Mouse (Mus musculus) cerebellum, adult 9-11 months (tissue): Measurements from ENCODE around the gene Casp7.
"Not testable (repeated sequence)": the region's sequence is repeated elsewhere in the genome, so short reads cannot be mapped to it uniquely, and the experiment has no call there.

Experiments
- DNase-seq: peaks from one replicate; pipeline ENCODE4 v3.0.0; 2022

The Casp7 gene

GRCm38 (mm10) chr19:56396669-56397621, at the start of gene Casp7:
Casp7 (plus strand) TSS chr19:56397129.
- DNase-seq: no peak

DNA sequence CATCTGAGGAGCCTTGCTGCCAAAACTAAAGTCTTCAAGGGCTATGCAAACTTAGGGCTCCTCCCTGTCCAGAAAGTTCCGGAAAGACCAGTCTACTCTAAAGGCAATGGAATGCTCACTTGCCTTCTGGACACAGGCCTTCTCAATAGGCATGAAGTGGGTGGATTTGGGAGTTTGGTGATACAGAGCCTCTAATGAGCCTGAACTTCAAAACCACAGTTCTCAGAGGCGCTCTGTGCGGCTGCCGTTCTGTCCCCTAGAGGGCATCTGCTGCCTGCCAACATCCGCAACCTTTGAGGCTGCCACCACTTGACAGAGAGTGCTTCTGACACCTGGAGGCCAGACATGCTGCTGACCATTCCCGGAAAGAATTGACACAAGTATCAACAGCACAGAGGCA, 47.6 kb upstream of the Casp7 start:
- no peak for DNase-seq

DNA sequence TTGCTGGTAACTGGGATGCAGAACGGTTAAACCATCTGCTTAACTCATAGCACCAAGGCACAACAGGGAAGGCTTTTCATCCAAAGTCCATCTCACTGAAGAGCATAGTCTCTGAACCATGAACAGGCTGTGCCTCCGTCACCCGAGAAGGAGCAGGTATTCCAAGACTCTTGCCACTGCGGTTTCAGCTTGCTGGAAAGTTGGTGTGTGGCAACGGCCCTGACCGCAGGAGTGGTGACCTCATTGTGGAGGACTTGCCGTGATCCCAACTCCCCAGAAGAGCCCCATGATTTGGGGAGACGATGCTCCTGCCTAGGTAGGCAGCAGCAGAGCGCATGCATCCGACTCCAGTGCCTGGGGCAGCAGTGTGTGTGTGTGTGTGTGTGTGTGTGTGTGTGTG, 43.2 kb upstream of the Casp7 start:
- DNase-seq: no peak

- DNase-seq: no peak
These were observed 41.7 kb upstream of the Casp7 start for GRCm38 (mm10) chr19:56355201-56355600.

GRCm38 (mm10) chr19:56356480-56357373, 40.2 kb upstream of the Casp7 start:
- no peak for DNase-seq

GRCm38 (mm10) chr19:56357374-56357708, 39.6 kb upstream of the Casp7 start:
- not testable (repeated sequence) for DNase-seq

GRCm38 (mm10) chr19:56358890-56359289, 38.0 kb upstream of the Casp7 start:
- no peak for DNase-seq

GRCm38 (mm10) chr19:56363721-56364460, 33.0 kb upstream of the Casp7 start:
- DNase-seq: no peak

DNA sequence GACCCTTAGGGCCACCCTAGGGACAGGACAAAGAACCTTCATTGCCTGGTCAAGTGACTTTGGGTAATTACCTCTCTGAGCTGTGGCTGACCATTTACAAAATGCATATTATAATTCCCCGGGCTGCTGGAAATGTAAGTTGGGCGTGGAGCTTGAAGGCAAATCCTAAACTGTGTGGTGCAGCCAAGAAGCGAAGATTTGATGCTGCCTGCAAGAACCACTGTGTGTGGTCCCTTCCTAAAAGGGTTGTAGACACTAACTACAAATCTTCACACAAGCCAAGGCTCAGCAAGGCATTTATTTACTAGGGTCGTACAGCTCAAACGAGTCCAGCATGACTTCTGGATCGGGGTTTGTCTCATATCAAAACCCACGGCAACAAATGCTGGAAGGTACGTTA, 32.4 kb upstream of the Casp7 start:
- no peak for DNase-seq

DNA sequence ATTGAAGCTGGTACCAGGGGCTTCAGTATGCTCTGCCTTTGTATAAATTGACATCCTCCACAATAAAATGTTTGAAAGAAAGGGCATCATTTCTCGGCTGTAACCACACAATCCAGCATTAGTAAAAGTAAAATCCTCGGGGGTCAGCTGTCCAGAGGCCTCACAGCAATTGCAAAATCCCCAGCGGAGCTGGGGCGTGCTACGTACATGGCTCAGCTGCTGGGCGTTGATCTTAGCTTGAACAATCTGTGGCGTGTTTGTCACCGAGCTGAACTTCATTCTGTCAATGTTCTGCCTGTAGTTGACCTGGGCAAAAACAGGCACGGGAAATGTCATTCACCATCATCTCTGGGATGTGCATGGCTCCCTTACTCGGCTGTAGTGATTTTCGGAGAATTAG, 30.8 kb upstream of the Casp7 start:
- no peak for DNase-seq

DNA sequence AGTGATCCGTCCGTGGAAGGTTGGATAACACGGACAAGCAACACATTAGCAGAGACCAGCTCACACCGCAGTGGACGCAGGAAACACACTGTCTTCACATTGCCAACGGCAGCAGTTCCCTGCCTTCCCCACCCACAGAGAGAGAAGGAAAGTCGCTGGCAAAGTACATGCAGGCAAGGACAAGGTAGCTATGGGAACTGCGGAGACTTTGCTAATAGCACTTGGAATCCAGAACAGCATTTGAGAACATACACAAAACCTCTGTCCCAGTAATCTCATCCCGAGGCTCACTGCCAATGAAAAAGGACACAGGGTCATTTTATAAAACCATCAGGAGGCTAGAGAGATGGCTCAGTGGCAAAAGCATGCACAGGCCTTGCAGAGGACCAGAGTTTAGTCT, 30.3 kb upstream of the Casp7 start:
- DNase-seq: no peak

DNA sequence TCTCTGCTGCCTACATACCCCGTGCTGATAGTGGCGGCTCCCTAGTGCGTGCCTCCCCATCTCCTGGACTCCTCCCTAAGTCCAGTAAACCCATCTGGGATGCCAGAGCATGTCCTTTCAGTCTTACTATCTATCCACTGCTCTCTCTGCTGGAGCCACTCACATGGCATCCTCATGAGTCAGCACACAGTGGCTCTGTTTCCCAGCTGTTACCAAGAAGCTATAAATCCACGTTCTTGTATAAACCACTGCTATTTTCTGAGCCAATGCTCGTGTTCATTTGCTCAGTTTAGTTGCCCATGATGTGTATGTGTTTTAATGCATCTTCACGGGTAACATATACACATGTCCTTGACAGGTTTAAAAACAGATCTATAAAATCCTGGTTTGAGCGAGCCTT, 29.2 kb upstream of the Casp7 start:
- no peak for DNase-seq

GRCm38 (mm10) chr19:56368912-56369311, 28.0 kb upstream of the Casp7 start:
- DNase-seq: no peak

DNA sequence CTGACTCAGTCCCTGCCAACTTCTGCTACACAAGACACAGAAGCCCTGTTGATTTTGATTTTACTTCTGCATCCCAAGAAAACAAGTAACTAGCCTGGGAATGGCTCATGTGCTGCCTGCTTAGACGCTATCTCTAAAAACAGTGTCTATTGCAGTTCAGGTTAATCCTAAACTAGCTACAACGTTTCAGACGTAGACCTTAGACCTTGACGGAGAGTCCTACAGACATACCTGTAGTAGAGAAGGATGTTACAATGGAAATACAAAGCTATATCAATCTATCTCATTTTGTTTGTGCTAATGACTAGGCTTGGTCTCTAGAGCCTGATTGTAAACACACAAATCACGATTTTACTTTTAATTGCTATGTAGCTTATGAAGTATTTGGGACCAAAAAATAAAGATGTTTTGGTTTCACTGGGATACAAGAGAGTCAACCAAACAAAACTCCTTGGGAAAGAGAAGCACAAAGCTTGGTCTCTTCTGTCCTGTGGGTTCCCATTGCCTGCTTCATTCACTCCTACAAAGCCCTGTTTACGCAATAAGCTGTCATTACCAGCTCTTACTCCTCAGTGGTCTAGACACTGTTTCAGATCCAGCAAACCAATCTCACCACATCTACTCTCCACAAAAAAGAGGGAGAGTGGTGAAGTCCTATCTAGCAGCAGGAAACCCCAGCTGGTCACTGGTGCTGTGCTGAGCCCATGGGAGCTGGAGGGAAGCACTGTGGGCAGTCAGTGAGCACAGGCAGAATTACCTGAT, 26.4 kb upstream of the Casp7 start:
- no peak for DNase-seq

DNA sequence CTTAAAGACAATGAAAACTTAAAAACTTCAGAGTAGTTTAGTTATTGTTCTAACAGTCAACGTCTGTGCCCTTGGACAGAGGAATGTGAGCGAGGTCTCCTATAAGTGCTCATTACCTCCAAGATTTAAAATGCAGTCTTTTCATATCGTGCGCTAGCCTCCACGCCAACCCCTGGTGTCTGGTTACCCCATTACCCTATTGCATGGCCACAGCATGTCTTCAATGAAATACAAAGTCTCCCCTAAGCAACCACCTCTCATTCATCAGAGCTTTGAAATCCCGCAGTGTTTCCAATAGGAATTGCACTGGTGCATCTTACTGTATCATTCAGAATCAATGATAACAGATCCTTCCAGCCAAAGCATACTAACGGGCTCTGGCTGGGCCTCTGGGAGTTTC, 24.7 kb upstream of the Casp7 start:
- DNase-seq: no peak

DNA sequence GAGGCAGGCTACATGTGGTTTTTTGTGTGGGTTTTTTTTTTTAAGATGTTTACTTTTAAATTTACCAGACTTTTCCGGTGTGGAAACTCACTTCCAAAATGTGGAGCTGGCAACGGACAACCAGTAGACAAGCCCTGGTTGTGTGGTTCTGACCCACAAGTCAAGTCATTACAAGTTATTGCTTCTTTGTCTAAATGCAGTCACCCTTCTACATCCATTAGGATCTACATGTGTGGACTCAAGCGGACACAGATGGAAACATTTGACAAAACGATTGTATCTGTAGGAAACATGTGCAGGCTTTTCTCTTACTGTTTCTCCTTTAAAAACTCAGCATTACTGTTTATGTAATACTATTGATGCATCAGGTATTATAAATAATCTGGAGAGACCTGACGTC, 23.7 kb upstream of the Casp7 start:
- no peak for DNase-seq

- DNase-seq: no peak
These were observed 22.9 kb upstream of the Casp7 start for GRCm38 (mm10) chr19:56374011-56374410.

- DNase-seq: no peak
These were observed 18.9 kb upstream of the Casp7 start for GRCm38 (mm10) chr19:56378007-56378406.

GRCm38 (mm10) chr19:56378554-56379172, 18.3 kb upstream of the Casp7 start:
- DNase-seq: no peak

DNA sequence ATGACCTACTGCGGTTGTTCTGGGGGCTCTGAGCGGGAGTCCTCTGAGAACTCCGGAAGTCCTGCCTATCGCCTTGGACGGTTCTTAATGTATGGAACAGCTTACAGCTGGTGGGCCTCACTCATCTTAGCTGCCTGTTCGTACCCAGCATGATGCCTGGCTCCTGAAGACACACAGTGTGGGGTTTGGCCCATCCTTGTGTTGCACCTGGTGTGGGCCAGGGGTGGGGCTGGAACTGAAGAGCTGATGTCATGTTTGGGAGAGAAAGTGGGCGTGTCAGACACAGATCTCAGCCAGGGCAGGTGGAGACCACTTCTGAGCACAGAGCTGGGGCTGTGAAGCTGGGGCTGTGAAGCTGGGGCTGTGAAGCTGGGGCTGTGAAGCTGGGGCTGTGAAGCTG, 16.6 kb upstream of the Casp7 start:
- DNase-seq: no peak

DNA sequence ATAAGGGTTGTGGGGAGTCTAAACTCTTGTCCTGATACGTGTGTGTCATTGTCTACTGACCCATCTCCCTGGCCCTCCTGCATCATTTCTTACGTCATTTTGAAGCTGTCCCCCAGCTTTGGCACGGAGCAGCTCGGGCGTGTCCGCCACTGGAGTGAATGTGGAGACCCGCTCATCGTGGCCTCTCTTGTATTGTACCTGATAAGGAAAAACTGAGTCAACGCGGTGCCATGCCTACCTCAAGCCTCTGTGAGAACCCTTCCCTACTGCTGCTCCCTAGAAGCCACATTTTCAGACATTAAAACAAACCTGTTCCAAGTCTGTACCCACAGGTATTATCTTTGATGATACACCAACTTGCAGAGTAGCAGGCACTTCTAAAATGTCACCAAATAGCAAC, 15.5 kb upstream of the Casp7 start:
- no peak for DNase-seq

GRCm38 (mm10) chr19:56385546-56385945, 11.4 kb upstream of the Casp7 start:
- DNase-seq: no peak
